ENCODE assay signal across 17 mouse cellular contexts in the genomic region with DNA sequence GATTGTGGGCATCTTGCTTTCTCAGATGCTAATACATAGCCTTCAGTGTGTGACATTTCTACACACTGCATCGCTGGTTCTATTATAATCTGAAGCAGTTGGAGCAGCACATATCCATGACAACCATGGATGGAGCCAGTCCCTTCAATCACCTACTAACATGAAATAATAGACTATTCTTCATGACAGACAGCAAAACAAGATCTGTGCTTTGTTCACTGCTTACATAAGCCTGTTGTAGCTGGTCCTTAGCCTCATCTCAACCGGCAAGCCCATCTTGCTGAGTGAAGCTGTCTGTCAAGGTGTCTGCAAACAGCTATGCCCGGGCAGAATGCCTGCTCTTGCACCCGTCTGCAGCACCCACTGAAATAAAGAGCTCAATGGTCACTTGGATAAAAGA.
DNase-seq lines count a peak whose midpoint lies in the region; ATAC-seq and TF ChIP-seq lines count a peak whose summit lies in the region.
"Had no signal": no experiment of that assay in that cellular context is flagged by ENCODE, and none has a peak within 500 bp of the region (broad histone marks: within the 10 kb centered on the region; RNA-seq: fewer than 3 reads in every experiment).

No protein-coding gene starts in this region.

- no peaks in the 10 kb centered on the region; the same call in 1 of the 2 replicates for H3K4me1 ChIP-seq in forebrain, embryonic 14.5 days (ENCODE audit: control insufficient read depth, insufficient read depth, low read length)
- peaks cover 24% of the 10 kb centered on the region for H3K4me1 ChIP-seq in forebrain, embryonic 12.5 days
- H3K4me1 ChIP-seq in midbrain, embryonic 12.5 days = peaks cover 14% of the 10 kb centered on the region
- H3K4me1 ChIP-seq in midbrain, embryonic 14.5 days (ENCODE audit: control insufficient read depth, insufficient read depth, low read length) = peaks cover 8% of the 10 kb centered on the region; the same call in 1 of the 2 replicates
- peaks cover 24% of the 10 kb centered on the region; the same call in 1 of the 2 replicates for H3K4me1 ChIP-seq in hindbrain, postnatal 0 days (ENCODE audit: insufficient read depth, low read length)
- H3K4me1 ChIP-seq in midbrain, postnatal 0 days (ENCODE audit: insufficient read depth, low read length) = peaks cover 7% of the 10 kb centered on the region
- H3K4me1 ChIP-seq: heart, embryonic 10.5 days had no signal

- H3K36me3 ChIP-seq in forebrain, embryonic 14.5 days (ENCODE audit: control insufficient read depth, insufficient read depth, low read length) = no peaks in the 10 kb centered on the region
- no peaks in the 10 kb centered on the region for H3K36me3 ChIP-seq in forebrain, embryonic 12.5 days (replicated peaks)
- no peaks in the 10 kb centered on the region for H3K36me3 ChIP-seq in midbrain, embryonic 12.5 days
- no peaks in the 10 kb centered on the region for H3K36me3 ChIP-seq in midbrain, embryonic 14.5 days (ENCODE audit: control insufficient read depth, insufficient read depth, low read length)
- H3K36me3 ChIP-seq in hindbrain, postnatal 0 days (ENCODE audit: insufficient read depth, low read length) = no peaks in the 10 kb centered on the region
- H3K36me3 ChIP-seq in midbrain, postnatal 0 days (ENCODE audit: insufficient read depth, low read length) = no peaks in the 10 kb centered on the region
- H3K36me3 ChIP-seq: embryonic facial prominence, embryonic 10.5 days; G1E; heart, embryonic 10.5 days; limb, embryonic 15.5 days had no signal

- no peak overlapping the region for H3K9ac ChIP-seq in forebrain, embryonic 14.5 days (ENCODE audit: low read length)
- no peak overlapping the region for H3K9ac ChIP-seq in forebrain, embryonic 12.5 days
- H3K9ac ChIP-seq in midbrain, embryonic 12.5 days (replicated peaks) = no peak overlapping the region
- H3K9ac ChIP-seq in midbrain, embryonic 14.5 days (replicated peaks; ENCODE audit: low read length) = no peak overlapping the region
- H3K9ac ChIP-seq in hindbrain, postnatal 0 days (replicated peaks; ENCODE audit: low read length) = no peak overlapping the region
- no peak overlapping the region for H3K9ac ChIP-seq in midbrain, postnatal 0 days (replicated peaks; ENCODE audit: low read length, poor library complexity, severe bottlenecking)
- H3K9ac ChIP-seq: limb, embryonic 15.5 days; lung, embryonic 14.5 days had no signal

- TF ChIP-seq CTCF in hindbrain, postnatal 0 days (IDR thresholded peaks at IDR 0.05; ENCODE audit: low read depth) = no peak
- no peak for TF ChIP-seq CTCF in midbrain, postnatal 0 days (IDR thresholded peaks at IDR 0.05)

- H3K4me2 ChIP-seq in forebrain, embryonic 14.5 days (ENCODE audit: low read length) = no peak overlapping the region
- no peak overlapping the region for H3K4me2 ChIP-seq in forebrain, embryonic 12.5 days
- no peak overlapping the region for H3K4me2 ChIP-seq in midbrain, embryonic 12.5 days (replicated peaks)
- no peak overlapping the region for H3K4me2 ChIP-seq in midbrain, embryonic 14.5 days (ENCODE audit: low read length)
- no peak overlapping the region for H3K4me2 ChIP-seq in hindbrain, postnatal 0 days (ENCODE audit: low read depth, low read length)
- no peak overlapping the region for H3K4me2 ChIP-seq in midbrain, postnatal 0 days (ENCODE audit: low read depth, low read length, poor library complexity, severe bottlenecking)
- H3K4me2 ChIP-seq: limb, embryonic 15.5 days; lung, embryonic 14.5 days had no signal

- no peaks in the 10 kb centered on the region for H3K27me3 ChIP-seq in forebrain, embryonic 14.5 days (replicated peaks; ENCODE audit: control insufficient read depth, insufficient read depth, low read length)
- 0 out of 2 replicates have a peak, but pooled peaks cover 4% of the 10 kb centered on the region for H3K27me3 ChIP-seq in forebrain, embryonic 12.5 days
- H3K27me3 ChIP-seq in midbrain, embryonic 12.5 days = peaks cover 11% of the 10 kb centered on the region; the same call in 1 of the 2 replicates
- H3K27me3 ChIP-seq in midbrain, embryonic 14.5 days (ENCODE audit: control insufficient read depth, insufficient read depth, low read length) = no peaks in the 10 kb centered on the region
- no peaks in the 10 kb centered on the region for H3K27me3 ChIP-seq in hindbrain, postnatal 0 days (ENCODE audit: insufficient read depth, low read length)
- no peaks in the 10 kb centered on the region for H3K27me3 ChIP-seq in midbrain, postnatal 0 days (ENCODE audit: insufficient read depth, low read length)
- H3K27me3 ChIP-seq: limb, embryonic 15.5 days had no signal

- intact Hi-C loops in heart, postnatal 10 days (cut with DNase I) = no loop called here

- H3K9me3 ChIP-seq in forebrain, embryonic 14.5 days (replicated peaks; ENCODE audit: control insufficient read depth, low read length) = no peaks in the 10 kb centered on the region
- H3K9me3 ChIP-seq in forebrain, embryonic 12.5 days = no peaks in the 10 kb centered on the region
- no peaks in the 10 kb centered on the region for H3K9me3 ChIP-seq in midbrain, embryonic 12.5 days
- H3K9me3 ChIP-seq in midbrain, embryonic 14.5 days (ENCODE audit: control insufficient read depth, low read length) = no peaks in the 10 kb centered on the region
- no peaks in the 10 kb centered on the region for H3K9me3 ChIP-seq in hindbrain, postnatal 0 days (ENCODE audit: low read length)
- H3K9me3 ChIP-seq in midbrain, postnatal 0 days (ENCODE audit: low read length) = no peaks in the 10 kb centered on the region
- H3K9me3 ChIP-seq: embryonic facial prominence, embryonic 10.5 days; G1E; heart, embryonic 10.5 days; limb, embryonic 15.5 days had no signal

- no peak overlapping the region for H3K27ac ChIP-seq in forebrain, embryonic 14.5 days (ENCODE audit: low read depth, low read length)
- H3K27ac ChIP-seq in forebrain, embryonic 12.5 days = no peak overlapping the region
- H3K27ac ChIP-seq in midbrain, embryonic 12.5 days (replicated peaks) = no peak overlapping the region
- no peak overlapping the region for H3K27ac ChIP-seq in midbrain, embryonic 14.5 days (replicated peaks; ENCODE audit: low read depth, low read length)
- H3K27ac ChIP-seq in hindbrain, postnatal 0 days = peak overlapping the region; percentile 61; the same call in 1 of the 2 replicates
- H3K27ac ChIP-seq in midbrain, postnatal 0 days (ENCODE audit: low read depth, low read length) = peak overlapping the region; percentile 38; the same call in 1 of the 2 replicates
- H3K27ac ChIP-seq: embryonic facial prominence, embryonic 10.5 days; heart, embryonic 10.5 days; limb, embryonic 15.5 days; stomach, postnatal 0 days had no signal

- 45% methylated on average over 4 of the region's 4 CpGs for WGBS in forebrain, embryonic 14.5 days
- 54% methylated on average over 4 of the region's 4 CpGs for WGBS in forebrain, embryonic 12.5 days
- WGBS in midbrain, embryonic 12.5 days = 43% methylated on average over 4 of the region's 4 CpGs
- 20% methylated on average over 4 of the region's 4 CpGs for WGBS in midbrain, embryonic 14.5 days
- 26% methylated on average over 4 of the region's 4 CpGs for WGBS in hindbrain, postnatal 0 days
- WGBS in midbrain, postnatal 0 days = 29% methylated on average over 4 of the region's 4 CpGs

- H3K4me3 ChIP-seq in forebrain, embryonic 14.5 days (ENCODE audit: low read depth, low read length) = no peak overlapping the region
- H3K4me3 ChIP-seq in forebrain, embryonic 12.5 days (replicated peaks) = no peak overlapping the region
- H3K4me3 ChIP-seq in midbrain, embryonic 12.5 days = no peak overlapping the region
- no peak overlapping the region for H3K4me3 ChIP-seq in midbrain, embryonic 14.5 days (replicated peaks; ENCODE audit: low read depth, low read length)
- no peak overlapping the region for H3K4me3 ChIP-seq in hindbrain, postnatal 0 days (ENCODE audit: low read length)
- H3K4me3 ChIP-seq in midbrain, postnatal 0 days (ENCODE audit: low read depth, low read length) = no peak overlapping the region
- H3K4me3 ChIP-seq: embryonic facial prominence, embryonic 10.5 days; heart, embryonic 10.5 days; limb, embryonic 15.5 days had no signal

- ATAC-seq in forebrain, embryonic 14.5 days = 0 out of 2 replicates have a peak, but pooled peaks have one; percentile 34
- no peak for ATAC-seq in forebrain, embryonic 12.5 days (ENCODE audit: low FRiP score)
- peak; percentile 49; the same call in 1 of the 2 replicates for ATAC-seq in midbrain, embryonic 12.5 days (ENCODE audit: low FRiP score, low read depth)
- no peak for ATAC-seq in midbrain, embryonic 14.5 days (ENCODE audit: low FRiP score, low TSS enrichment)
- ATAC-seq in hindbrain, postnatal 0 days = peak; percentile 86
- ATAC-seq in midbrain, postnatal 0 days (ENCODE audit: low FRiP score) = peak; percentile 53; the same call in 1 of the 2 replicates

- no peak for DNase-seq in forebrain, embryonic 14.5 days (ENCODE audit: low spot score)
- DNase-seq in midbrain, embryonic 14.5 days = no peak
- DNase-seq in hindbrain, postnatal 0 days (ENCODE audit: low spot score) = peak; percentile 47
- DNase-seq in midbrain, postnatal 0 days (ENCODE audit: low spot score) = peak; percentile 56
- no peak for DNase-seq in heart, postnatal 10 days
- DNase-seq in kidney, adult 11 months = no peak
- DNase-seq: adrenal gland, postnatal 10 days; gastrocnemius, postnatal 14 days; lung, embryonic 14.5 days; thymus, postnatal 36 days had no signal

Comparison
In these comparisons a context has a peak if more than half of its experiments do, and no peak if none do; other contexts are left out.
1. ATAC-seq: peak in forebrain, embryonic 14.5 days (single experiment), midbrain, embryonic 12.5 days (single experiment), hindbrain, postnatal 0 days (single experiment) and midbrain, postnatal 0 days (single experiment); none in forebrain, embryonic 12.5 days (single experiment) and midbrain, embryonic 14.5 days (single experiment).
2. DNase-seq: peak in hindbrain, postnatal 0 days (single experiment) and midbrain, postnatal 0 days (single experiment); none in forebrain, embryonic 14.5 days (single experiment), midbrain, embryonic 14.5 days (single experiment), heart, postnatal 10 days (0 of 2) and kidney, adult 11 months (single experiment).
3. H3K27ac ChIP-seq: peak in hindbrain, postnatal 0 days (single experiment) and midbrain, postnatal 0 days (single experiment); none in forebrain, embryonic 14.5 days (single experiment), forebrain, embryonic 12.5 days (single experiment), midbrain, embryonic 12.5 days (single experiment) and midbrain, embryonic 14.5 days (single experiment).